Mouse (Mus musculus): ENCODE results near the gene Ptrhd1.

GRCm38 (mm10) chr12:4271078-4271477 lies 37.3 kb downstream of the Ptrhd1 start:
- TF ChIP-seq CTCF (IDR thresholded peaks at IDR 0.05; ENCODE audit: low read depth) = no peak
- TF ChIP-seq EP300 (optimal IDR thresholded peaks at IDR 0.05) = no peak
